Mouse (Mus musculus): ENCODE measurements around the gene Med25.
"Not testable (repeated sequence)": the region's sequence is repeated elsewhere in the genome, so short reads cannot be mapped to it uniquely, and the experiment has no call there.

- not testable (repeated sequence) for TF ChIP-seq CTCF, EP300 (IDR thresholded peaks at IDR 0.05; ENCODE audit: low read depth)
Observed at GRCm38 (mm10) chr7:44871774-44872173, 20.7 kb downstream of the Med25 start.

Measured in liver, embryonic 14.5 days (tissue).